Mouse (Mus musculus): ENCODE measurements around the gene Vim. TPM values are rescaled to one million over a fixed set of nuclear protein-coding genes. Genes with fewer than 3 reads are reported as not detected.
"Not testable (repeated sequence)": the region's sequence is repeated elsewhere in the genome, so short reads cannot be mapped to it uniquely, and the experiment has no call there.

Vim gene
- polyA plus RNA-seq, 1 experiment = 95.7 TPM

GRCm38 (mm10) chr2:13596965-13597656 is 23.4 kb downstream of the Vim start:
- H3K27me3 ChIP-seq (ENCODE audit: control insufficient read depth, insufficient read depth, low read length) = no peaks in the 10 kb centered on the region
- H3K27ac ChIP-seq (ENCODE audit: control insufficient read depth, insufficient read depth, low read depth, low read length) = no peak overlapping the region
- H3K4me1 ChIP-seq (ENCODE audit: control insufficient read depth, insufficient read depth, low read length) = no peaks in the 10 kb centered on the region
- TF ChIP-seq CTCF (IDR thresholded peaks at IDR 0.05; ENCODE audit: control insufficient read depth, insufficient read depth, insufficient replicate concordance, low read depth, low read length) (no peak), POLR2A (IDR thresholded peaks at IDR 0.05; ENCODE audit: control insufficient read depth, low read depth, low read length) (no peak)
- H3K4me3 ChIP-seq (ENCODE audit: control insufficient read depth, low read depth, low read length) = no peak overlapping the region
- no peaks in the 10 kb centered on the region for H3K36me3 ChIP-seq (ENCODE audit: control insufficient read depth, insufficient read depth, low read length)

DNA sequence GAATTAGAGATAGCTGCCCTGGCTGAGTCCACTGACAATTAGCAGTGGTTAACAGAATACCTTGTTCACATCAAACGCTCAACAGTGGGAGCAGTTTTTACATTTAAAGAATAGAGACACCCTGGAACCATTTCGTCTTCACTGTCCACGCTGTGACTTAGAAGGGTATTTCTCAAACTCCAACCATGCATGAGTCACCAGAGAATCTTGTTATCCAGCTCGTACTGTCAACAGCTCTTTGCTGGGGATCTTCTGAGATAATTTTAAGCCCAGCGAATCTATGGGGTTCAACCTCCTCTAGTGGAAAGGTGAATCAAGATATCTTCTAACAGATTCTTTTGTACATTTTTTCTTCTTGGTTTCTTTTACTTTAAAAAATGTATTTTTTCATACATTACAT is 24.4 kb downstream of the Vim start:
- Histone ChIP-seq H3K27ac (ENCODE audit: control insufficient read depth, insufficient read depth, low read depth, low read length) (no peak overlapping the region), H3K4me1 (ENCODE audit: control insufficient read depth, insufficient read depth, low read length) (no peaks in the 10 kb centered on the region), H3K36me3 (ENCODE audit: control insufficient read depth, insufficient read depth, low read length) (no peaks in the 10 kb centered on the region), H3K4me3 (ENCODE audit: control insufficient read depth, low read depth, low read length) (no peak overlapping the region), H3K27me3 (ENCODE audit: control insufficient read depth, insufficient read depth, low read length) (no peaks in the 10 kb centered on the region)
- TF ChIP-seq CTCF (IDR thresholded peaks at IDR 0.05; ENCODE audit: control insufficient read depth, insufficient read depth, insufficient replicate concordance, low read depth, low read length) = no peak
- TF ChIP-seq POLR2A (IDR thresholded peaks at IDR 0.05; ENCODE audit: control insufficient read depth, low read depth, low read length) = no peak

DNA sequence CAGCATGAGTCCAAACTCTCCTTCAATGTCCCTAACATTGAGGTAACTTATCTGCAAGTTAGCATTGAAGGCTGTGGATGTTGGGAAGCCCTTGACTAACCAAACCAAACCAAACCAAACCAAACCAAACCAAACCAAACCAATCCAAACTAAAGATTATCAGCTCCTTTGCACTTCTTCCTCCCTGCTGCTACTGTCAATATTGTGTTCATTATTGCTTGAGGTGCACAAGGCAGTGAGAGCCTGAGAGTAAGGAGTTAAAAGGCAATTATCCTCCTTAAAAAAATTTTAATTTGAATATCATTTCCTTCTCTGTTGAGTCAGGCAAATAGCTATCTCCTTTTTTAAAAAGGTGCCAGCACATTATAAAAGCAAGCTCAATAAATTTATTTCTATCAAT is 29.4 kb downstream of the Vim start:
- no peak overlapping the region for H3K4me3 ChIP-seq (ENCODE audit: control insufficient read depth, low read depth, low read length)
- H3K36me3 ChIP-seq (ENCODE audit: control insufficient read depth, insufficient read depth, low read length) = no peaks in the 10 kb centered on the region
- no peaks in the 10 kb centered on the region for H3K27me3 ChIP-seq (ENCODE audit: control insufficient read depth, insufficient read depth, low read length)
- TF ChIP-seq POLR2A (IDR thresholded peaks at IDR 0.05; ENCODE audit: control insufficient read depth, low read depth, low read length) (no peak), CTCF (IDR thresholded peaks at IDR 0.05; ENCODE audit: control insufficient read depth, insufficient read depth, insufficient replicate concordance, low read depth, low read length) (no peak)
- no peaks in the 10 kb centered on the region for H3K4me1 ChIP-seq (ENCODE audit: control insufficient read depth, insufficient read depth, low read length)
- H3K27ac ChIP-seq (ENCODE audit: control insufficient read depth, insufficient read depth, low read depth, low read length) = no peak overlapping the region

DNA sequence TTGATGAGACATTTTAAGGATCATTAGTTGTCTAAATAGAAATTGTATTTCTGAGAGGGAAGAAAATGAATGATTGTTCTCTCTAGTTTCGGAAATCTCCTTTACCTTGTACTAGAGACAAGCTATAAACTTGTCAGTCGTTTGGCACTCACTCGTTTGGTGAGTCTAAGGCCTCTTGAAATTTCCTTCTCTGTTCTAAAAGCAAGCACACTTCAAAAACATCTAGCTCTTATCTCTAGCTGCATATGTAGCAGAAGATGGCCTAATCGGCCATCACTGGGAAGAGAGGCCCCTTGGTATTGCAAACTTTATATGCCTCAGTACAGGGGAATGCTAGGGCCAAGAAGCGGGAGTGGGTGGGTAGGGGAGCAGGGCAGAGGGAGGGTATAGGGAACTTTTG is 29.9 kb downstream of the Vim start:
- H3K27ac ChIP-seq (ENCODE audit: control insufficient read depth, insufficient read depth, low read depth, low read length); H3K36me3 ChIP-seq (ENCODE audit: control insufficient read depth, insufficient read depth, low read length); H3K4me1 ChIP-seq (ENCODE audit: control insufficient read depth, insufficient read depth, low read length); H3K4me3 ChIP-seq (ENCODE audit: control insufficient read depth, low read depth, low read length); H3K27me3 ChIP-seq (ENCODE audit: control insufficient read depth, insufficient read depth, low read length): not testable (repeated sequence)

DNA sequence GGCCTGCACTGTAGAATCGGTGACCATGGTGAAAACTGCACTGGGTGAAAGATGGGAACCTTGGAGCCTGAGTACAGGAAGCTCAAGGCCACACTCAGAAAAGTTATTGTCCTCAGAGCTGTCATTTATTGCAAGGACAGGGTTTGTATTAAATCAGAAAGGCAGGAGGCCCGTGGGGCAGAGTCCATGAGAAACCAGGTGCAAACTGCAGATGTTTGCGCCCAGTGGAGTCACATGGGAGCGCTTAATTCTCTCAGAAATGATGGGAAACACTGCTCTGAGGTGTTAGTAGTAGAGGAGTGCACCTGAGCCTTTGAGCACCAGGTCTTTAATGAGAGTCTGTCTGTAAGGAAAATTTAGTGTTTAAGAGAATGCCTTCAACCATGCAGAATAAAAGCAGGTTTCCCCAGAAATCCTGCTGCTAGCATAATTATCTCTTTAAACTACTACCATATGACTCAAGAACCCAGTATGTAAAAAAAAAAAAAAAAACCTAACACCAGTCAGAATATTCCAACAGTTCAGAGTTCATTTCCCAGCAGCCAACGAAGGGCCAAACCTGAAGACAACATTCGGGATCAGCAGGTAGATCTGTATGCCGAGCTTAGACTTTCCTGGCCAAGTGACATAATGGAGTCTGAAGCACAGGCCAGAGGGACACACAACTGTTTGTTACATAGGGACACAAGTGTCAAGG is 56.6 kb downstream of the Vim start:
- no peaks in the 10 kb centered on the region for H3K4me1 ChIP-seq (ENCODE audit: control insufficient read depth, insufficient read depth, low read length)
- H3K27ac ChIP-seq (ENCODE audit: control insufficient read depth, insufficient read depth, low read depth, low read length) = no peak overlapping the region
- H3K36me3 ChIP-seq (ENCODE audit: control insufficient read depth, insufficient read depth, low read length) = no peaks in the 10 kb centered on the region
- TF ChIP-seq POLR2A (IDR thresholded peaks at IDR 0.05; ENCODE audit: control insufficient read depth, low read depth, low read length) (no peak), CTCF (IDR thresholded peaks at IDR 0.05; ENCODE audit: control insufficient read depth, insufficient read depth, insufficient replicate concordance, low read depth, low read length) (no peak)
- H3K4me3 ChIP-seq (ENCODE audit: control insufficient read depth, low read depth, low read length) = no peak overlapping the region
- no peaks in the 10 kb centered on the region for H3K27me3 ChIP-seq (ENCODE audit: control insufficient read depth, insufficient read depth, low read length)

Other genes starting within 250 kb of the Vim start
- gene Cubn, start 82.1 kb upstream of the Vim start, polyA plus RNA-seq (2012; rRNA removed) = 0.72 and 0.96 TPM in 2 replicates
- 2.9 and 3.1 TPM in 2 replicates for gene Trdmt1, start 29.3 kb upstream of the Vim start, polyA plus RNA-seq (2012; rRNA removed)
- 0.05 and 0.07 TPM in 2 replicates for gene St8sia6, start 220.1 kb downstream of the Vim start, polyA plus RNA-seq (2012; rRNA removed)

Data from testis, adult 2 months (tissue).